Mouse (Mus musculus) large intestine, adult 2 months (tissue): ENCODE data around the gene E2f8. TPM values are rescaled to one million over a fixed set of nuclear protein-coding genes. Genes with fewer than 3 reads are reported as not detected.

Source experiments
- DNase-seq: peaks from one replicate; pipeline ENCODE4 v3.0.0-alpha.2; 2012; ENCODE audit warnings: low read depth, low spot score
- WGBS: fragments of 180-500 bp; shearing (Covaris S2); methylation state at CpG from one replicate; pipeline ENCODE4 v1.1.7; 2018; 5-methylcytosine and 5-hydroxymethylcytosine counted together
- polyA plus RNA-seq: library from polyadenylated mRNA; depleted of rRNA; stranded (reverse); fragments of >200 nt; gene quantifications from 2 replicates; pipeline ENCODE4 v1.2.3, GENCODE M21; 2012

E2f8 gene
- polyA plus RNA-seq, 1 experiment, result 7.4 TPM

- DNase-seq, result no peak
- 95% methylated on average over 4 of the region's 4 CpGs for WGBS
Observed at GRCm38 (mm10) chr7:48861796-48862195, 19.6 kb downstream of the E2f8 start.

- 9% methylated on average over 1 of the region's 1 CpGs for WGBS
Observed at GRCm38 (mm10) chr7:48860948-48861347, 20.4 kb downstream of the E2f8 start.

GRCm38 (mm10) chr7:48859362-48859761 lies 22.0 kb downstream of the E2f8 start:
- WGBS, result 81% methylated on average over 4 of the region's 4 CpGs
- no peak for DNase-seq

More at GRCm38 (mm10) chr7:48860948-48861347, 20.4 kb downstream of the E2f8 start:
- DNase-seq, result no peak

GRCm38 (mm10) chr7:48858257-48858656 lies 23.1 kb downstream of the E2f8 start:
- no peak for DNase-seq
- 72% methylated on average over 1 of the region's 1 CpGs for WGBS

GRCm38 (mm10) chr7:48855461-48855860 lies 25.9 kb downstream of the E2f8 start:
- no peak for DNase-seq
- WGBS, result 96% methylated on average over 3 of the region's 3 CpGs

- WGBS, result 86% methylated on average over 13 of the region's 13 CpGs
- no peak for DNase-seq
Observed at GRCm38 (mm10) chr7:48853496-48853895, 27.9 kb downstream of the E2f8 start.

GRCm38 (mm10) chr7:48851529-48852104 lies 29.8 kb downstream of the E2f8 start:
- no peak for DNase-seq
- 88% methylated on average over 6 of the region's 6 CpGs for WGBS

- 75% methylated on average over 11 of the region's 11 CpGs for WGBS
- DNase-seq, result no peak
Observed at GRCm38 (mm10) chr7:48847820-48848650, 33.4 kb downstream of the E2f8 start, which contains the start of gene Csrp3. Gene Csrp3 (minus strand): TSS chr7:48848033.

- no peak for DNase-seq
- 79% methylated on average over 6 of the region's 6 CpGs for WGBS
Observed at GRCm38 (mm10) chr7:48846755-48847154, 34.6 kb downstream of the E2f8 start.

- no peak for DNase-seq
- 79% methylated on average over 12 of the region's 12 CpGs for WGBS
Observed at GRCm38 (mm10) chr7:48845213-48845973, 36.0 kb downstream of the E2f8 start.

- 86% methylated on average over 5 of the region's 5 CpGs for WGBS
- DNase-seq, result no peak
Observed at GRCm38 (mm10) chr7:48843541-48843940, 37.9 kb downstream of the E2f8 start.

- 47% methylated on average over 3 of the region's 3 CpGs for WGBS
- no peak for DNase-seq
Observed at GRCm38 (mm10) chr7:48842353-48842752, 39.0 kb downstream of the E2f8 start.

GRCm38 (mm10) chr7:48841538-48841937 lies 39.9 kb downstream of the E2f8 start:
- DNase-seq, result no peak
- WGBS, result 66% methylated on average over 4 of the region's 4 CpGs

- 74% methylated on average over 2 of the region's 2 CpGs for WGBS
- DNase-seq, result no peak
Observed at GRCm38 (mm10) chr7:48840545-48840944, 40.9 kb downstream of the E2f8 start.

GRCm38 (mm10) chr7:48838434-48838833 lies 43.0 kb downstream of the E2f8 start:
- DNase-seq, result no peak
- WGBS, result 54% methylated on average over 2 of the region's 2 CpGs

- no peak for DNase-seq
- 70% methylated on average over 6 of the region's 6 CpGs for WGBS
Observed at GRCm38 (mm10) chr7:48836949-48837348, 44.4 kb downstream of the E2f8 start.

- 85% methylated on average over 12 of the region's 12 CpGs for WGBS
- DNase-seq, result no peak
Observed at GRCm38 (mm10) chr7:48834989-48835626, 46.3 kb downstream of the E2f8 start.

GRCm38 (mm10) chr7:48834371-48834970 lies 46.9 kb downstream of the E2f8 start:
- no peak for DNase-seq
- WGBS, result 72% methylated on average over 4 of the region's 4 CpGs

GRCm38 (mm10) chr7:48832735-48833134 lies 48.7 kb downstream of the E2f8 start:
- WGBS, result 91% methylated on average over 1 of the region's 1 CpGs
- no peak for DNase-seq
